ENCODE assay signal across 7 mouse cellular contexts in genomic region chr11:101180846-101181740, GRCm38 (mm10). TPM values are rescaled to one million over a fixed set of nuclear protein-coding genes. Genes with fewer than 3 reads are reported as not detected.
DNase-seq lines count a peak whose midpoint lies in the region; ATAC-seq and TF ChIP-seq lines count a peak whose summit lies in the region.

No protein-coding gene starts in this region.

- no peak for ATAC-seq in kidney, postnatal 0 days (replicated peaks; ENCODE audit: low FRiP score, low read depth)

- H3K27ac ChIP-seq in kidney, postnatal 0 days, result no peak overlapping the region
- H3K27ac ChIP-seq in ES-Bruce4 (ENCODE audit: insufficient read depth, low read length), result no peak overlapping the region
- no peak overlapping the region for H3K27ac ChIP-seq in small intestine, adult 2 months (ENCODE audit: insufficient read depth, low read depth, low read length)

- peak; percentile 88 for TF ChIP-seq CTCF in kidney, postnatal 0 days (IDR thresholded peaks at IDR 0.05; ENCODE audit: low read depth)
- TF ChIP-seq CTCF in ES-Bruce4 (IDR thresholded peaks at IDR 0.05; ENCODE audit: low read depth, low read length), result peak; percentile 76
- TF ChIP-seq CTCF in small intestine, adult 2 months (IDR thresholded peaks at IDR 0.05; ENCODE audit: extremely low read depth, insufficient read length, insufficient replicate concordance, low read depth, low read length), result peak; percentile 82; the same call in 1 of the 2 replicates

- 42% methylated on average over 10 of the region's 10 CpGs for WGBS in kidney, postnatal 0 days
- 29% methylated on average over 10 of the region's 10 CpGs for WGBS in small intestine, adult 2 months

- no peak overlapping the region for H3K9ac ChIP-seq in kidney, postnatal 0 days (ENCODE audit: low read depth, low read length)
- no peak overlapping the region for H3K9ac ChIP-seq in ES-Bruce4 (ENCODE audit: low read depth, poor library complexity, severe bottlenecking)

- TF ChIP-seq POLR2A in ES-Bruce4 (IDR thresholded peaks at IDR 0.05; ENCODE audit: insufficient read depth, low read length), result no peak
- no peak for TF ChIP-seq POLR2A in small intestine, adult 2 months (IDR thresholded peaks at IDR 0.05; ENCODE audit: low read depth, low read length)

- H3K36me3 ChIP-seq in kidney, postnatal 0 days (ENCODE audit: insufficient read depth, low read length), result no peaks in the 10 kb centered on the region; the same call in 1 of the 2 replicates
- H3K36me3 ChIP-seq in ES-Bruce4 (ENCODE audit: control insufficient read depth, insufficient read depth, low read length, poor library complexity, severe bottlenecking), result no peaks in the 10 kb centered on the region
- H3K36me3 ChIP-seq in small intestine, adult 2 months (ENCODE audit: control insufficient read depth, insufficient read depth, low read length), result no peaks in the 10 kb centered on the region

- no peak overlapping the region for H3K4me3 ChIP-seq in kidney, postnatal 0 days (replicated peaks; ENCODE audit: low read depth, low read length)
- no peak overlapping the region for H3K4me3 ChIP-seq in ES-Bruce4 (ENCODE audit: low read depth, low read length)
- H3K4me3 ChIP-seq in small intestine, adult 2 months (ENCODE audit: low read depth, low read length), result no peak overlapping the region

- no peaks in the 10 kb centered on the region for H3K27me3 ChIP-seq in kidney, postnatal 0 days (ENCODE audit: insufficient read depth, low read length)
- H3K27me3 ChIP-seq in ES-Bruce4 (ENCODE audit: control insufficient read depth, insufficient read depth, low read length, poor library complexity, severe bottlenecking), result no peaks in the 10 kb centered on the region
- no peaks in the 10 kb centered on the region for H3K27me3 ChIP-seq in small intestine, adult 2 months (ENCODE audit: control insufficient read depth, insufficient read depth, low read length)

- H3K4me1 ChIP-seq in kidney, postnatal 0 days (replicated peaks; ENCODE audit: insufficient read depth, low read length), result no peaks in the 10 kb centered on the region
- no peaks in the 10 kb centered on the region for H3K4me1 ChIP-seq in ES-Bruce4 (ENCODE audit: control insufficient read depth, insufficient read depth, low read length)
- peaks cover 3% of the 10 kb centered on the region; the same call in 1 of the 2 replicates for H3K4me1 ChIP-seq in small intestine, adult 2 months (ENCODE audit: control insufficient read depth, insufficient read depth, insufficient read length, low read length)

- DNase-seq in kidney, postnatal 0 days (ENCODE audit: low spot score), result peak; percentile 86
- no peak for DNase-seq in kidney, adult 11 months
- peak; percentile 79 for DNase-seq in R1 (ENCODE audit: low read depth, low spot score)
- peak; percentile 79 for DNase-seq in embryo, embryonic 10 days (ENCODE audit: low spot score)
- DNase-seq in layer of hippocampus, postnatal 25 days (ENCODE audit: extremely low spot score in 1 of 2, low spot score in 1 of 2), result peak; percentile 60 to 86

- H3K4me2 ChIP-seq in kidney, postnatal 0 days (ENCODE audit: low read length), result no peak overlapping the region

- H3K9me3 ChIP-seq in kidney, postnatal 0 days (replicated peaks; ENCODE audit: low read length), result no peaks in the 10 kb centered on the region
- no peaks in the 10 kb centered on the region for H3K9me3 ChIP-seq in ES-Bruce4 (replicated peaks; ENCODE audit: control insufficient read depth, insufficient read depth, low read length, poor library complexity, severe bottlenecking)

- TF ChIP-seq EP300 in ES-Bruce4 (IDR thresholded peaks at IDR 0.05; ENCODE audit: insufficient read depth, low read depth, low read length), result no peak

RNA-seq across cellular contexts. Expression of gene Ccr10, which starts 5.8 kb away (rescaled TPM):
- 0.36 and 0.45 TPM in 2 replicates for polyA plus RNA-seq in kidney, postnatal 0 days (2015; fragmentation: Nextera tagmentation; extraction: Ambion mirVana)
- not detected in 2 replicates for polyA plus RNA-seq in ES-Bruce4 (2011; ENCODE audit: insufficient read depth, insufficient read length, low read depth, missing spikeins)
- under 1 TPM; 0.21 to 0.25 TPM for total RNA-seq in layer of hippocampus, postnatal 25 days (2021)
- 18.4 and 25.7 TPM in 2 replicates for polyA plus RNA-seq in small intestine, adult 2 months (2012; rRNA removed)

RNA-seq across cellular contexts. Expression of gene Plekhh3, which starts 9.9 kb away (rescaled TPM):
- 14.1 and 16.6 TPM in 2 replicates for polyA plus RNA-seq in kidney, postnatal 0 days (2015; fragmentation: Nextera tagmentation; extraction: Ambion mirVana)
- 2.5 and 4.4 TPM in 2 replicates for polyA plus RNA-seq in ES-Bruce4 (2011; ENCODE audit: insufficient read depth, insufficient read length, low read depth, missing spikeins)
- total RNA-seq in layer of hippocampus, postnatal 25 days (2021), result 10 to 100 TPM; 13.2 to 14.3 TPM
- 33.0 and 84.5 TPM in 2 replicates for polyA plus RNA-seq in small intestine, adult 2 months (2012; rRNA removed)

RNA-seq across cellular contexts. Expression of gene Cntnap1, which starts 10.8 kb away (rescaled TPM):
- polyA plus RNA-seq in kidney, postnatal 0 days (2015; fragmentation: Nextera tagmentation; extraction: Ambion mirVana), result 0.75 and 0.78 TPM in 2 replicates
- polyA plus RNA-seq in ES-Bruce4 (2011; ENCODE audit: insufficient read depth, insufficient read length, low read depth, missing spikeins), result 0.15 and 0.37 TPM in 2 replicates
- total RNA-seq in layer of hippocampus, postnatal 25 days (2021), result 100 to 1,000 TPM; 158 to 169 TPM
- 2.7 and 2.8 TPM in 2 replicates for polyA plus RNA-seq in small intestine, adult 2 months (2012; rRNA removed)

RNA-seq across cellular contexts. Expression of gene Tubg2, which starts 25.4 kb away (rescaled TPM):
- polyA plus RNA-seq in kidney, postnatal 0 days (2015; fragmentation: Nextera tagmentation; extraction: Ambion mirVana), result 4.3 and 4.9 TPM in 2 replicates
- 1.9 and 3.0 TPM in 2 replicates for polyA plus RNA-seq in ES-Bruce4 (2011; ENCODE audit: insufficient read depth, insufficient read length, low read depth, missing spikeins)
- total RNA-seq in layer of hippocampus, postnatal 25 days (2021), result 10 to 100 TPM; 44.9 to 47.8 TPM
- polyA plus RNA-seq in small intestine, adult 2 months (2012; rRNA removed), result 1.1 and 2.2 TPM in 2 replicates

RNA-seq across cellular contexts. Expression of gene Ezh1, which starts 45.2 kb away (rescaled TPM):
- polyA plus RNA-seq in kidney, postnatal 0 days (2015; fragmentation: Nextera tagmentation; extraction: Ambion mirVana), result 18.6 and 20.3 TPM in 2 replicates
- polyA plus RNA-seq in ES-Bruce4 (2011; ENCODE audit: insufficient read depth, insufficient read length, low read depth, missing spikeins), result 42.8 and 49.9 TPM in 2 replicates
- 10 to 100 TPM; 57.1 to 62.1 TPM for total RNA-seq in layer of hippocampus, postnatal 25 days (2021)
- 7.9 and 20.0 TPM in 2 replicates for polyA plus RNA-seq in small intestine, adult 2 months (2012; rRNA removed)

Comparison
In these comparisons a context has a peak if more than half of its experiments do, and no peak if none do; other contexts are left out.
1. RNA of gene Ccr10, which starts 5.8 kb away (polyA plus RNA-seq): 18.4 to 25.7 TPM in small intestine, adult 2 months; 0.36 to 0.45 TPM in kidney, postnatal 0 days and not detected in ES-Bruce4; every median in the first group is over 10 times any median in the second.
2. Peak in every context shown above with its lines, with median percentiles within 50 percentile points of each other: CTCF ChIP-seq.